Mouse (Mus musculus) CD4-positive, CD25-positive, alpha-beta regulatory T cell, adult 2 months (primary cell): ENCODE measurements at regions not wholly inside any gene's neighbourhood (a gene's known extent, or its start where the extent isn't known, plus 50 kb on each side); places are given as distances from the start of the nearest gene placed in this dataset.

Experiments used
- DNase-seq: peaks from one replicate; pipeline ENCODE4 v3.0.0-alpha.2; 2012; ENCODE audit warnings: low read depth, low spot score

DNA sequence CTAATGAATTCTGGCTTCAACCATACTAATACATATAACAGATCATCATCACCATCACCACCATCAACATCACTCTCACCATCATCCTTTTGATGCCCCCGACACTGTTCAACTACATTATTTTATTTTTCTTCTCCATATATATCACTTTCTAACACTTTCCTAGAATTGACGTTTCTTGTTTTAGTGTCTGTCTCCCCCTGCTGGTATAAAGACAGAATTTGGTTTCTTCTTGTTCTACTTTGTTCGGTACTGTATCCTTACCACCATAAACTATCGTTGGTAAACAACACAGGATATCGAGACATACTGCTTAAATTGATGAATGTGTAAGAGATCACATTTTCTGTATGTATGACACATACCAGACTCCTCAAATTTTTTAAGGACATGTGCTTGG lies 92.5 kb upstream of the Tab3 start:
- peak; percentile 1 for DNase-seq

DNA sequence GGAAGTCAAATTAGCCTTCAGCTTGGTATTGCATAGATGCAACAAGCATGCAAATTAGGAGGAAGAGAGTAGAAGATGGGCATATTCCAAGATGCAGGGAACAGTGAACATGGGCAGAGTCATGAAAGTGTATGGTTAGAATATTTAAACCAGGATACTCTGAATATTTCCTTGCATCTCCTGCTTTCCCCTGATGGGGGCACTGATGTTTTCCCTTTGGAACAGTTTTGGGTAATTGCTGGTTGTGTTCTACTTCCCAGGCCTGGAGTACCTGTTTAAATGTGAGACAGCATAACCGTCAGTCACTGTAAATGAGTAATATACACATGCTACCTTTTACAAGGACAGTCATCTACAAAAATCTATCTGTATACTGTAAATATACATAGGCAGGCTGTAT lies 76.9 kb upstream of the Tab3 start:
- DNase-seq: no peak
